Mouse (Mus musculus) MEL-GATA-1-ER (cell line): ENCODE data around the gene Gata3.

Source experiments
- DNase-seq: peaks from one replicate; pipeline ENCODE4 v3.0.0-alpha.2; 2012; ENCODE audit warnings: low read depth; ENCODE audit errors: extremely low read depth

Gata3 gene

DNA sequence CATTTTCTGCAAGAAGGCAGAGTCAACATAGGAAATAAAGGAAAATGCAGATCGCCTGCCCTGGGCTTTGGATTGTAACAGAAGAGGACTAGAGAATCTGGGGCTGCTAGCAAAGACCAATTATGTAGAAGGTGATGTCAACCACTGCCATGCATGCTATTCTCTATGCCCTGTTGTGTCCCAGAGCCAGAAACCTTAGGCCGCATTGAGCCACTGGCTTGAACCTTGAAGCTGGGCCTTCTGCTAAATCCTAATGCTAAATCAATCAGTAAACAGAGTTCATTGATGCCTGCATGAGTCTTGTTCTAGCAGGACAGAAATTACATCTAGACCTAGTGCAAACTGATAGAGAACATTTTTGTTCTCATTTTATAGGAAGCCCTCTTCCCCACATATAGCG, 3.8 kb downstream of the Gata3 start:
- DNase-seq = no peak

- no peak for DNase-seq
Measured at GRCm38 (mm10) chr2:9885217-9885770, 4.5 kb downstream of the Gata3 start.

DNA sequence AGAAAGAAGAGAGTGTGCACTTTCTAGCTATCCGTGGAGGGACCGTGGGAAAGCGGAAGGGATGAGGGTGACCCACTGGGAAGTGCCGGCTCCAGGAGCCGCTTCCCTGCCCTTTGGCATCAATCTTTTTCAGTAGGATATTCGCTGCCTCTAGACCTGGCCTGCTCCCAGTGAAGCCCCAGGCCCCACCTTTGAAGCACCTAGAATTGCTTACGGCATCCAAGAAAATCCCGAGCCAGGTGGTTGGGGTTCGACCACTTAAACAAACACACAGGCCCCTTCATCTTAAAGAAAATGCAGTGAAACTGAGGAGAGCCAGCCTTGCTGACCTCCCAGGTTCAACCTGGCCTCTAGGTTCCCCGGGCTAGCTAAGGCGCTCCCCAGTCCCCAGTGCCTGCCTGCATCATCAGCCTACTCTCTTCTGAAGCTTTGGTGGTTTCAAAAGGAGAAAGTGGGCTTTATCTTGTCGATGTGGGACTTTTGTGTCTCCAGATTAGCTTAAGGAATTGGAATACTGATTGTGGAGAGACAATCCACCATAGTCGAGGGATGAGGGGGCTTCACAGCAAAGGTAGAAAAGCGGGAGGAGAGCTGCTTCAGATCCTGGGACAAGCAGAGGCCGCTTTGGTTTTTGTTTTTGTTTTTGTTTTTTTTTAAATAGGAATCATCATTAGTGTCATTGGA, 5.2 kb downstream of the Gata3 start:
- no peak for DNase-seq

- no peak for DNase-seq
Measured at GRCm38 (mm10) chr2:9883803-9884532, 5.9 kb downstream of the Gata3 start.

GRCm38 (mm10) chr2:9882926-9883802, 6.7 kb downstream of the Gata3 start:
- DNase-seq = no peak

DNA sequence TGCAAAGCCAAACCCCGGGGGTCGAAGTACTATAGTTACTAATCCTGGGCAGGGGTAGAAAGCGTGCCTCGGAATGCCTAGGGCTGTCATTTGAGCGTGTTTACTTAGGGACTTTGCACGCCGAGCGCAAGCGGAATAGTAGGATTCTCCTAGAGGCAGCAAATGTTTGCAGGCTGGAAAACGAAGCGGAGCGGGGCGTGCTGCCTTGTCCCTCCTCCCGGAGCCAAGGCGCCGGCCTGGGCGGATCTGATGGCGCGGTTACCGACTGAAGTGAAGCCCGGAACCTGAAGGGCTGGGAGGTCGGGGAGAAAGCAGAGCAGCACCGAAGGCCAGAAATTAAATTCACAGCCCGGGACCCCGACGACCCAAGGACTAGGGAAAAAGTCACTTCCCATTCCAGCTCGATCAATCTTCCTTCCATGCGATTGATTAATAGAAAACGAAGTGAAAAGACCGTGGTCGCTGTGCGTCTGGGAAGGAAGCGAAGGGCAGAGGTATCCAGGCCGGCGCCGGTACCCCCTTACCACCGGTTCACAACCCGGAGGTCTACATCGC, 7.4 kb downstream of the Gata3 start:
- no peak for DNase-seq

DNA sequence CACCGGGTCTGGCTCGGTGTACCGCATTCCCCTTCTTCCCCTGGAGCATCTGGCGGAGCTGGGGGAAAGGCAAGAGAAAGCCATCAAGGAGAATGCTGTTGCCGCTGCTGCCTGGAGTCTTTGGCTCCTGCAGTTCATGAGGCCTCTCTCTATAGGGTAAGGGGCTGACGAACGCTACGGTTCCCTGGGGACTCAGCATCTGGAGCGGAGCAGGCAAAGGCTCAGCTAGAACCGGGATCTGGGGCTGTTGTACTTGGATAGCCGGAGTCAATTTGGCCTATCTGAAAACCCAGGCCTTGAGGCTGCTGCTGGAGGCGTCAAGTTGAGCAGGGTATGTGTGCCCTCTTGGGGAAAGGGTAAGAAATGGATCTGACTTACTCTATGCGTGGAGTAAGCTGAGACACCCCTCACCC, 8.2 kb downstream of the Gata3 start:
- no peak for DNase-seq

GRCm38 (mm10) chr2:9881051-9881591, 8.7 kb downstream of the Gata3 start, which contains the start of gene 4930412O13Rik:
TSS of gene 4930412O13Rik (plus strand) at chr2:9881252.
- no peak for DNase-seq

DNA sequence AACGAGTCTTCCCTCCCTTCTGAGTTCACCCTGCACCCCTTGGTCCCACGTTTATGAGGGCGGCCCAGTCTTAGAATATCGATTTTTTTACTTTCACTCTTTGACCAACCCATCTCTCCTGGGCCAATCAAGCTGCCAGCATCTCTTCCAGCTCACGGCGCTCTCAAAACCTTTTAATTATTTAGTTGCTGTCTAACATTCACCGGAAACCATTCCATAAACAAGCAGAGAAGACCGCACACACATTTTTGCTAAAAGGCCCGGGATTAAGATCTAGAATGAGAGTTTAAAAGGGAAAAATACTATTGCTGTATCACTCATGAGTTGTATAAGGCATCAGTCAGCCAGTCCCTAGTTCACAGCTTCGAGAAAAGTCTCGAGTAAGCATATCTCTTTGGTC, 9.6 kb downstream of the Gata3 start:
- no peak for DNase-seq

DNA sequence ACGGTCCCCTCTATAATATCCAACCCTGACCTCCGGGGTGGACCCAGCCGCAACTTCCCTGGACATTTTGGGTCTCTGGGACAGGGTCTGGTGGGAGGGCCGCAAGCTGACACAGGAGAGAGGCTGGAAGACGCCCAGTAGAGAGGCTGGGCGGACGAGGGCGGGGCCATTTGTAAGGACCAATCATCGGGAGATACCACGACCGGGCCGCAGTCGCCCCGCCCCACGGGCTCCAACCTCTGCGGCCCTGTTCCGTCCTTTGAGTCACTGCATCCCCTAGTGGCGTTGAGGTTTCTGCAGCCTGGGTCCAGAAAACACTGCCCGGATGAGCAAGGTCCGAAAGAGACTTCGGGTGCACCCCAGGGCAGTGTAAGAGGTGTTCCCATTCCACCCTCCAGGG, 10.3 kb downstream of the Gata3 start:
- peak; percentile 73 for DNase-seq

DNA sequence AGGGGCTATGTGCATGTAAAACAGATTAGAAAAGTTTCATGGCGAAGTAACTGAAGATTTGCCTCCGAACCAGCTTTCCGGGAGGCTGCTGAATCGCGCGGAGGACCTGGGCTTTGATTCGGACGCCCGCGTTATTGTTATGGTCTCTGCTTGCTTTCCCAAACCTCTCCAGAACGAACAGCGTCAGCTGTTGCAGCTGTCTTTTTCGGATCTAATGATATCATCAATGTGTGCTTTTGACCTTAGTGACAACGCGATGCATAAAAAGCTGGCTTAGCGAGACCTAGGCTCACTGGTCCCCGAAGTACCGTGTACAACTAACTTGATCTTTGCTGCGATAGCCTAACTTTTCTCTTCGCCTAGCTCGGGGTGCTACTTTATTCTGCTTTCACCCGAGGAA, 10.7 kb downstream of the Gata3 start:
- DNase-seq = peak; percentile 46

DNA sequence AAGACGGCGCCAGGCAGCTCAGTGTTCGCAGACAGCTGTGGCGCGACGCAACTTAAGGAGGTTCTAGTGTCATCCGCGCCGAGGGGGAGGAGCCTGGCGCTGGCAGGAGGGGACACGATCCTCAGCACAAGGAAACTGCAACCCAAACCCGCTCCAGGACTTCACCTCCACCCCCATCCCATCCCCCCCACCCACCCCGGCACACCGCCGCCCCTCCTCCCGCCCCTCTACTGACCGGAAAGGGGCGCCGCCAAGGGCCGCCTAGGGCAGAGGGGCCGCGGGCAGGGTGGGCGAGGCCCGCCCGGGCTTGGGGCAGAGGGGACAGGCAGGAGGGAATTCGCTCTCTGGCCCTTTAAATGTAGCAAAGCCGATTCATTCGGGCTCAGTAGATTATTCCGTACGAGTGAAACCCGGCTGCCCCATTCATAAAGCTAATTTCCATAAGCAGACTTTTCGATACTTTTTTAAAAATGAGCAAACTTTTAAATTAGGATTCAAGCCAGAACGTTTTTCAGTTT, 11.2 kb downstream of the Gata3 start:
- peak; percentile 46 for DNase-seq

- DNase-seq = no peak
Measured at GRCm38 (mm10) chr2:9877966-9878563, 11.8 kb downstream of the Gata3 start.

DNA sequence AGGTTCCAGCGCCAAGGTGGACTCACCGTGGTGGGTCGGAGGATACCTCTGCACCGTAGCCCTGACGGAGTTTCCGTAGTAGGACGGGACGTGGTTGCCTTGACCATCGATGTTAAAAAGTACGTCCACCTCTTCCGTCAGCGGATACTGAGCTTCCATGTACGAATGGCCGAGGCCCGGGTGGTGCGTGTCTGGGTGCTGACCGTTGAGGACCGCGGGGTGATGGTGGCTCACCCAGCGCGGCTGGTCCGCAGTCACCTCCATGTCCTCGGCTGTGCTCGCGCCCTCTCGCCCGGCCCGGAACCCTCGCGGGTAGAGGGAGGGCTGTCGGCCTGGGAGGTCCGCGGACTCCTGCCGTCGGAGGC, 12.5 kb downstream of the Gata3 start:
- DNase-seq = no peak

DNA sequence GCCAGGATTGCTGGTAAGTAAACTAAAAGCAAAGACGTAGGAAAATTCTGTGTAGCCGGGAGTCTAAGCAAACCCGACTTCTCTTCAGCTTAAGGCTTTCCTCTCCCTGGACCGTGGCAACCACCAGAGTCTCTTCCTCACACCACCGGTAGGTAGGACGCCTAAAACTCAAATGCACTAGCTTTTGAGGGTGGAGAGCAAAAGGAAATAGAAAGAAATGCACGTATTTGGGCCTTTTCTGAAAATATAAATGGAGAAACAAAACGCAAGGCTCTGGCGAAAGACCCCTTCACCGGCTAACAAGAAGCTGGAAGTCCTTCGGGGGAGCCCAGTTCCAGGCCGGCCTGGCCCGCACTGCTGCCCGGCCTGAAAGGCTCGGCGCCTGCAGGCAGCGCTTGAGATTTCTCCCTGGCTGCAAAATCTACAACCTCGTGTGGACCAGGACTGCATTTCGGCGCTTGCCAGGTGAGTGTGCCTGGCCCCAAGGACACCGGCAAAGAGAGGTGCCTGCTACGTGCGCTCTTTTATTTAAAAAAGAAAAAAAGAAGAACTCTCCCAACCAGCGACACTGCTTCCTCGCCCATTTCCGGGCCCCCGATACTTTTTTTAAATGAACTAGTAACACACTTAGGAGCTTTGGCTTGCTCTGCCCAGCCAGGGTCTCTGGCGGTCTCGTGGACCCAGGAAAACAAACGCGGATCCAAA, 13.1 kb downstream of the Gata3 start:
- no peak for DNase-seq

- DNase-seq = no peak
Measured at GRCm38 (mm10) chr2:9875676-9876357, 14.0 kb downstream of the Gata3 start.

GRCm38 (mm10) chr2:9875220-9875619, 14.6 kb downstream of the Gata3 start:
- DNase-seq = no peak

DNA sequence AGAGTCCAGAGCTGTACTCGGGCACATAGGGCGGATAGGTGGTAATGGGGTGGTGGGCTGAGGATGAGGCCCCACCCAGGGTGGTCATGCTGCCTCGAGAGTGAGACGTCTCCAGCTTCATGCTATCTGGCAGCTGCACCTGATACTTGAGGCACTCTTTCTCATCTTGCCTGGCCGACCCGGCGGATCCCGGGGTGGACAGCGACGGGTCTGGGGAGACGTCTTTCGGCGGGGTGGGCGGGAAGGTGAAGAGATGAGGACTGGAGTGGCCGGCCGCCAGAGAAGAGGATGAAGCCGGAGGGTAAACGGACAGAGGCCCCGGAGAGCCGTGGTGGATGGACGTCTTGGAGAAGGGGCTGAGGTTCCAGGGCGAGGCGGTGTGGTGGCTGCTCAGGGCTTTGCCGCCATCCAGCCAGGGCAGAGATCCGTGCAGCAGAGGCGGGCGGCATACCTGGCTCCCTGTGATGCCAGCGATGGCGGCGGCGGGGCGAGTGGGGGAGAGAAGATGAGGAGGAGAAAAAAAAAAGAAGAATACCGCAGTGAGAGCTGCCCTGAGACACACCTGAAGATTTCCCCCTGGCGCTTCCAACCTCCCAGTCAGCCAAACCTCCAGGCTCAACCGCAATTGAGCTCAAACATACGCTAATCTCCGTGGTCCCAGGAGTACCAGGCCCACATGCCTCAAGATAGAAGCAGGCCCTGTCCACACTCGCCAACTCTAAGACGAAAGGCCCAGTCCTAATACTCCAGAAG, 15.2 kb downstream of the Gata3 start:
- no peak for DNase-seq

DNA sequence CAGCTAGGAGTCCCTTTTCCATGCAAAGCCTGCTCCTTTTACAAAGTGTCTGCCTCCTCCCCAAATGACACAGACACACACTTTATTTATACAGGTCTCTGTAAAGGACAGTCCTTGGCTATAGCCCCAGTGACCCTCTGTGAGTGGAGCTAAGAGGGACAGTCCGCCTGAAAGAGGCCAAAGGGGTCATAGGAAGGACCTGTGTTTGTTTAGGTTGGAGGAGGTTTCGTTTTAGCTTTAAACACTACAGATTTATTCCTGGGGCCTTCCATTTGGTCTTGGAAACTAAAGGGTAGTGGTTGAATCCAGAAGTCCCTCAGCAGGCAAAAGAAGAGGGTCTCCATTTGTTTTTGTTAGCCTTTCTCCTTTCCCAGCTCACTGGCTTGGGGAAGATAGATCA, 16.1 kb downstream of the Gata3 start:
- DNase-seq = no peak
